Mouse (Mus musculus) MEL (cell line): ENCODE measurements around the gene Pip4k2c. TPM values are rescaled to one million over a fixed set of nuclear protein-coding genes. Genes with fewer than 3 reads are reported as not detected.

Source experiments
- DNase-seq: peaks from one replicate; pipeline ENCODE4 v3.0.0; 2011; ENCODE audit warnings: low read depth, low spot score
- H3K27ac ChIP-seq: 2 replicates; pipeline ENCODE4 v1.5.1; 2012; ENCODE audit warnings: low read depth, mild to moderate bottlenecking, control low read depth, low read length, moderate library complexity; ENCODE audit not compliant: control insufficient read depth
- H3K27me3 ChIP-seq, 2 experiments: fragments of 150-350 bp in 1 of 2; sonication (generic) in 1 of 2; 2 replicates each; pipeline ENCODE4 v1.6.1; 2012; ENCODE audit warnings: low read length in 2 of 2, mild to moderate bottlenecking in 2 of 2, improper control_type of control experiment in 1 of 2, moderate library complexity in 1 of 2; ENCODE audit not compliant: insufficient read depth in 2 of 2, control insufficient read depth in 1 of 2
- H3K36me3 ChIP-seq, 2 experiments: 2 replicates each; pipeline ENCODE4 v1.6.1; 2012 to 2014; ENCODE audit warnings: low read length in 2 of 2, improper control_type of control experiment in 1 of 2, inconsistent platforms in 1 of 2, mild to moderate bottlenecking in 1 of 2; ENCODE audit not compliant: insufficient read depth in 2 of 2, control insufficient read depth in 1 of 2
- H3K4me1 ChIP-seq, 2 experiments: fragments of 150-350 bp in 1 of 2; sonication (generic) in 1 of 2; 2 replicates each; pipeline ENCODE4 v1.6.1; 2012; ENCODE audit warnings: low read length in 2 of 2, improper control_type of control experiment in 1 of 2, mild to moderate bottlenecking in 1 of 2; ENCODE audit not compliant: insufficient read depth in 2 of 2, control insufficient read depth in 1 of 2
- H3K4me3 ChIP-seq, 2 experiments: fragments of 150-350 bp in 1 of 2; sonication (generic) in 1 of 2; 2 replicates each; pipeline ENCODE4 v1.5.1; 2012; ENCODE audit warnings: low read depth in 2 of 2, low read length in 2 of 2, mild to moderate bottlenecking in 2 of 2, moderate library complexity in 2 of 2, control low read depth in 1 of 2, improper control_type of control experiment in 1 of 2; ENCODE audit not compliant: control insufficient read depth in 1 of 2, insufficient read depth in 1 of 2
- H3K79me2 ChIP-seq: 2 replicates; pipeline ENCODE4 v1.6.1; 2012; ENCODE audit warnings: mild to moderate bottlenecking, low read length, moderate library complexity; ENCODE audit not compliant: control insufficient read depth, poor library complexity, insufficient read depth
- H3K9ac ChIP-seq: 2 replicates; pipeline ENCODE4 v1.6.1; 2012; ENCODE audit warnings: low read depth, mild to moderate bottlenecking, control low read depth, low read length, moderate library complexity; ENCODE audit not compliant: control insufficient read depth, poor library complexity, severe bottlenecking
- H3K9me3 ChIP-seq: fragments of 150-350 bp; sonication (generic); replicated peaks from 2 replicates; pipeline ENCODE4 v1.6.1; 2012; ENCODE audit warnings: mild to moderate bottlenecking, low read length, improper control_type of control experiment, moderate library complexity; ENCODE audit not compliant: insufficient read depth
- BHLHE40 ChIP-seq: IDR thresholded peaks from 2 replicates; pipeline ENCODE4 v1.6.1; 2012; ENCODE audit warnings: low read depth, mild to moderate bottlenecking, inconsistent platforms, low read length, improper control_type of control experiment, borderline replicate concordance
- CHD1 ChIP-seq: IDR thresholded peaks from 2 replicates; pipeline ENCODE4 v1.6.1; 2012; ENCODE audit warnings: low read depth, mild to moderate bottlenecking, inconsistent platforms, low read length, improper control_type of control experiment
- CHD2 ChIP-seq: IDR thresholded peaks from 2 replicates; pipeline ENCODE4 v1.6.1; 2011; ENCODE audit warnings: low read length, improper control_type of control experiment
- CTCF ChIP-seq, 3 experiments: IDR thresholded peaks in 2 of 3; conservative IDR thresholded peaks in 1 of 3; 2 replicates each; pipeline ENCODE4 v1.5.1; 2011 to 2012; ENCODE audit warnings: low read length in 3 of 3, low read depth in 2 of 3, mild to moderate bottlenecking in 2 of 3, improper control_type of control experiment in 1 of 3, inconsistent platforms in 1 of 3, mixed read lengths in 1 of 3, moderate library complexity in 1 of 3; ENCODE audit not compliant: control insufficient read depth in 1 of 3, insufficient read depth in 1 of 3, poor library complexity in 1 of 3, severe bottlenecking in 1 of 3
- E2F4 ChIP-seq: IDR thresholded peaks from 2 replicates; pipeline ENCODE4 v1.6.1; 2011; ENCODE audit warnings: low read depth, low read length, improper control_type of control experiment, borderline replicate concordance
- EP300 ChIP-seq, 2 experiments: IDR thresholded peaks; 2 replicates each; pipeline ENCODE4 v1.6.1; 2011; ENCODE audit warnings: improper control_type of control experiment in 2 of 2, low read length in 2 of 2, low read depth in 1 of 2, mild to moderate bottlenecking in 1 of 2
- ETS1 ChIP-seq: IDR thresholded peaks from 2 replicates; pipeline ENCODE4 v1.6.1; 2012; ENCODE audit warnings: low read depth, mild to moderate bottlenecking, inconsistent platforms, low read length, improper control_type of control experiment, moderate library complexity
- GABPA ChIP-seq: IDR thresholded peaks from 2 replicates; pipeline ENCODE4 v1.6.1; 2012; ENCODE audit warnings: low read depth, mild to moderate bottlenecking, inconsistent platforms, low read length, improper control_type of control experiment, moderate library complexity
- GATA1 ChIP-seq: IDR thresholded peaks from 2 replicates; pipeline ENCODE4 v1.6.1; 2011; ENCODE audit warnings: low read depth, low read length, improper control_type of control experiment
- HCFC1 ChIP-seq: IDR thresholded peaks from 2 replicates; pipeline ENCODE4 v1.6.1; 2012; ENCODE audit warnings: low read depth, mild to moderate bottlenecking, inconsistent platforms, low read length, improper control_type of control experiment, moderate library complexity
- JUND ChIP-seq: IDR thresholded peaks from 2 replicates; pipeline ENCODE4 v1.6.1; 2011; ENCODE audit warnings: low read depth, mild to moderate bottlenecking, improper control_type of control experiment, low read length
- KAT2A ChIP-seq: conservative IDR thresholded peaks from 2 replicates; pipeline ENCODE4 v1.6.1; 2012; ENCODE audit warnings: low read depth, low read length, improper control_type of control experiment, inconsistent platforms
- MAFK ChIP-seq: IDR thresholded peaks from 2 replicates; pipeline ENCODE4 v1.6.1; 2011; ENCODE audit warnings: low read depth, mild to moderate bottlenecking, low read length, improper control_type of control experiment, borderline replicate concordance
- MAX ChIP-seq: IDR thresholded peaks from 2 replicates; pipeline ENCODE4 v1.6.1; 2011; ENCODE audit warnings: low read length, improper control_type of control experiment
- MAZ ChIP-seq: IDR thresholded peaks from 2 replicates; pipeline ENCODE4 v1.6.1; 2012; ENCODE audit warnings: low read depth, mild to moderate bottlenecking, inconsistent platforms, low read length, improper control_type of control experiment
- MEF2A ChIP-seq: IDR thresholded peaks from 2 replicates; pipeline ENCODE4 v1.6.1; 2014; ENCODE audit warnings: low read depth, mild to moderate bottlenecking, inconsistent platforms, low read length, improper control_type of control experiment; ENCODE audit not compliant: poor library complexity, insufficient replicate concordance, severe bottlenecking; ENCODE audit errors: extremely low read depth
- MXI1 ChIP-seq: IDR thresholded peaks from 2 replicates; pipeline ENCODE4 v1.6.1; 2011; ENCODE audit warnings: mild to moderate bottlenecking, low read depth, low read length, improper control_type of control experiment
- MYB ChIP-seq: IDR thresholded peaks from 2 replicates; pipeline ENCODE4 v1.6.1; 2011; ENCODE audit warnings: mild to moderate bottlenecking, low read depth, low read length, improper control_type of control experiment
- MYC ChIP-seq: IDR thresholded peaks from 2 replicates; pipeline ENCODE4 v1.6.1; 2011; ENCODE audit warnings: low read depth, mild to moderate bottlenecking, low read length, improper control_type of control experiment, moderate library complexity
- NELFE ChIP-seq: IDR thresholded peaks from 2 replicates; pipeline ENCODE4 v1.6.1; 2011; ENCODE audit warnings: low read depth, low read length, improper control_type of control experiment
- NRF1 ChIP-seq: IDR thresholded peaks from 2 replicates; pipeline ENCODE4 v1.6.1; 2014; ENCODE audit warnings: low read depth, mild to moderate bottlenecking, inconsistent platforms, low read length, improper control_type of control experiment, moderate library complexity; ENCODE audit not compliant: poor library complexity, insufficient read depth, severe bottlenecking
- POLR2A ChIP-seq, 2 experiments: IDR thresholded peaks; 2 replicates each; pipeline ENCODE4 v1.6.1; 2011 to 2012; ENCODE audit warnings: low read length in 2 of 2, mild to moderate bottlenecking in 2 of 2, control low read depth in 1 of 2, improper control_type of control experiment in 1 of 2, low read depth in 1 of 2, moderate library complexity in 1 of 2; ENCODE audit not compliant: control insufficient read depth in 1 of 2, insufficient read depth in 1 of 2, poor library complexity in 1 of 2
- POLR2AphosphoS2 ChIP-seq: IDR thresholded peaks from 2 replicates; pipeline ENCODE4 v1.6.1; 2011; ENCODE audit warnings: low read length, improper control_type of control experiment
- POLR2AphosphoS5 ChIP-seq: IDR thresholded peaks from 2 replicates; pipeline ENCODE4 v1.6.1; 2012; ENCODE audit warnings: low read depth, borderline replicate concordance, mild to moderate bottlenecking, inconsistent platforms, low read length, moderate library complexity, mixed read lengths
- RAD21 ChIP-seq: IDR thresholded peaks from 2 replicates; pipeline ENCODE4 v1.6.1; 2011; ENCODE audit warnings: mild to moderate bottlenecking, low read depth, low read length, improper control_type of control experiment
- SIN3A ChIP-seq: IDR thresholded peaks from 2 replicates; pipeline ENCODE4 v1.6.1; 2012; ENCODE audit warnings: low read length, improper control_type of control experiment, inconsistent platforms
- SMC3 ChIP-seq: IDR thresholded peaks from 2 replicates; pipeline ENCODE4 v1.6.1; 2011; ENCODE audit warnings: low read depth, low read length, improper control_type of control experiment
- TAL1 ChIP-seq: IDR thresholded peaks from 2 replicates; pipeline ENCODE4 v1.6.1; 2012; ENCODE audit warnings: mild to moderate bottlenecking, inconsistent platforms, low read length, moderate library complexity, mixed read lengths
- TBP ChIP-seq: IDR thresholded peaks from 2 replicates; pipeline ENCODE4 v1.8.0; 2011; ENCODE audit warnings: low read depth, low read length, improper control_type of control experiment
- TCF12 ChIP-seq: IDR thresholded peaks from 2 replicates; pipeline ENCODE4 v1.6.1; 2014; ENCODE audit warnings: low read depth, mild to moderate bottlenecking, inconsistent platforms, low read length, improper control_type of control experiment, moderate library complexity
- UBTF ChIP-seq: IDR thresholded peaks from 2 replicates; pipeline ENCODE4 v1.6.1; 2012; ENCODE audit warnings: low read depth, mild to moderate bottlenecking, inconsistent platforms, low read length, improper control_type of control experiment, moderate library complexity, borderline replicate concordance; ENCODE audit not compliant: insufficient read depth
- USF1 ChIP-seq: IDR thresholded peaks from 2 replicates; pipeline ENCODE4 v1.6.1; 2014; ENCODE audit warnings: low read depth, mild to moderate bottlenecking, inconsistent platforms, low read length, improper control_type of control experiment, moderate library complexity
- USF2 ChIP-seq, 2 experiments: IDR thresholded peaks; 2 replicates each; pipeline ENCODE4 v1.6.1; 2011 to 2012; ENCODE audit warnings: improper control_type of control experiment in 2 of 2, low read length in 2 of 2, borderline replicate concordance in 1 of 2, inconsistent platforms in 1 of 2, low read depth in 1 of 2, mild to moderate bottlenecking in 1 of 2; ENCODE audit not compliant: insufficient read depth in 1 of 2
- ZC3H11A ChIP-seq: IDR thresholded peaks from 2 replicates; pipeline ENCODE4 v1.6.1; 2012; ENCODE audit warnings: low read depth, mild to moderate bottlenecking, inconsistent platforms, low read length, improper control_type of control experiment
- ZKSCAN1 ChIP-seq: IDR thresholded peaks from 2 replicates; pipeline ENCODE4 v1.6.1; 2012; ENCODE audit warnings: low read depth, mild to moderate bottlenecking, inconsistent platforms, low read length, improper control_type of control experiment, moderate library complexity
- ZMIZ1 ChIP-seq: IDR thresholded peaks from 2 replicates; pipeline ENCODE4 v1.6.1; 2012; ENCODE audit warnings: low read depth, mild to moderate bottlenecking, inconsistent platforms, low read length, improper control_type of control experiment, moderate library complexity
- ZNF384 ChIP-seq: IDR thresholded peaks from 2 replicates; pipeline ENCODE4 v1.6.1; 2012; ENCODE audit warnings: low read depth, mild to moderate bottlenecking, inconsistent platforms, low read length, improper control_type of control experiment
- polyA plus RNA-seq, 2 experiments: library from polyadenylated mRNA; stranded (reverse) in 1 of 2; unstranded in 1 of 2; fragments of >175 nt in 1 of 2; fragments of >200 nt in 1 of 2; gene quantifications; 2 replicates each; pipeline versions ENCODE4 v1.2.1 to v1.2.4; 2012; ENCODE audit warnings: low replicate concordance in 2 of 2, low read depth in 1 of 2; ENCODE audit not compliant: insufficient read length in 2 of 2, insufficient read depth in 1 of 2, missing spikeins in 1 of 2
- total RNA-seq: library from RNA; depleted of rRNA; stranded (reverse); fragments of 300-350 nt; gene quantifications from 2 replicates; pipeline ENCODE4 v1.2.3, GENCODE M21; 2012; rRNA removed

Gene Pip4k2c
- total RNA-seq, result 31.1 and 31.9 TPM in 2 replicates
- polyA plus RNA-seq, result 10 to 100 TPM in 1 of 2 experiments, not detected in 1; 58.2 TPM

- no peaks in the 10 kb centered on the region for H3K9me3 ChIP-seq
- peak; percentile 91 for DNase-seq
- peak within 1 kb of the TSS; percentile 46 for H3K27ac ChIP-seq
- H3K27me3 ChIP-seq, result no peaks in the 10 kb centered on the region
- H3K79me2 ChIP-seq, result peaks cover 27% of the 10 kb centered on the region
- H3K4me3 ChIP-seq, result peak within 1 kb of the TSS; percentile 56 to 77
- peaks cover 2 to 16% of the 10 kb centered on the region in 2 experiments for H3K4me1 ChIP-seq
- H3K36me3 ChIP-seq, result peaks cover 0 to 7% of the 10 kb centered on the region in 2 experiments; a peak in 2 of 4 replicates
- peak within 1 kb of the TSS; percentile 84 for H3K9ac ChIP-seq
- peak; percentile 66 for TF ChIP-seq NRF1
- no peak for TF ChIP-seq RAD21
- TF ChIP-seq CHD1, result no peak
- peak; percentile 98 for TF ChIP-seq USF1
- TF ChIP-seq SIN3A, result peak; percentile 87
- no peak for TF ChIP-seq GATA1
- peak; percentile 47 to 87; a peak in 3 of 4 replicates for TF ChIP-seq USF2 (IDR thresholded peaks at IDR 0.05; ENCODE audit: borderline replicate concordance in 1 of 2, insufficient read depth in 1 of 2, low read depth in 1 of 2, low read length in 2 of 2)
- no peak for TF ChIP-seq CHD2
- no peak for TF ChIP-seq GABPA
- TF ChIP-seq TAL1, result no peak
- no peak for TF ChIP-seq ZKSCAN1
- no peak for TF ChIP-seq MAFK
- no peak for TF ChIP-seq ETS1
- TF ChIP-seq POLR2AphosphoS5, result no peak
- no peak for TF ChIP-seq TBP
- TF ChIP-seq E2F4, result no peak
- no peak for TF ChIP-seq MYB
- TF ChIP-seq ZMIZ1, result no peak
- TF ChIP-seq TCF12, result no peak; the same call in 1 of the 2 replicates
- TF ChIP-seq SMC3, result no peak
- no peak for TF ChIP-seq MEF2A
- no peak for TF ChIP-seq POLR2AphosphoS2
- TF ChIP-seq BHLHE40, result no peak
- TF ChIP-seq KAT2A, result no peak; the same call in 1 of the 2 replicates
- no peak for TF ChIP-seq JUND
- peak; percentile 29; the same call in 1 of the 2 replicates for TF ChIP-seq MXI1
- TF ChIP-seq UBTF, result no peak
- TF ChIP-seq ZNF384, result no peak
- TF ChIP-seq HCFC1, result peak; percentile 76
- no peak for TF ChIP-seq MYC
- TF ChIP-seq MAX, result peak; percentile 64; the same call in 1 of the 2 replicates
- peak; percentile 69 for TF ChIP-seq NELFE
- TF ChIP-seq MAZ, result no peak
- TF ChIP-seq POLR2A (IDR thresholded peaks at IDR 0.05; ENCODE audit: control insufficient read depth in 1 of 2, insufficient read depth in 1 of 2, low read depth in 1 of 2, low read length in 2 of 2, poor library complexity in 1 of 2), result peak; percentile 52 to 80; a peak in 2 of 4 replicates
- TF ChIP-seq CTCF (IDR thresholded peaks at IDR 0.05 in 2 of 3, conservative IDR thresholded peaks at IDR 0.05 in 1 of 3; ENCODE audit: control insufficient read depth in 1 of 3, insufficient read depth in 1 of 3, low read depth in 2 of 3, low read length in 3 of 3, poor library complexity in 1 of 3, severe bottlenecking in 1 of 3), result no peak
- TF ChIP-seq ZC3H11A, result no peak
- no peak for TF ChIP-seq EP300 (IDR thresholded peaks at IDR 0.05; ENCODE audit: low read depth in 1 of 2, low read length in 2 of 2)
Observed at GRCm38 (mm10) chr10:127211414-127211854, at the start of gene Pip4k2c. TSS of gene Pip4k2c (minus strand) at chr10:127211585.
